Mouse (Mus musculus): ENCODE measurements around the gene Med29. TPM values are rescaled to one million over a fixed set of nuclear protein-coding genes. Genes with fewer than 3 reads are reported as not detected.

Med29 gene
- polyA plus RNA-seq, 1 experiment from 2014 or later, result 46.6 TPM

DNA sequence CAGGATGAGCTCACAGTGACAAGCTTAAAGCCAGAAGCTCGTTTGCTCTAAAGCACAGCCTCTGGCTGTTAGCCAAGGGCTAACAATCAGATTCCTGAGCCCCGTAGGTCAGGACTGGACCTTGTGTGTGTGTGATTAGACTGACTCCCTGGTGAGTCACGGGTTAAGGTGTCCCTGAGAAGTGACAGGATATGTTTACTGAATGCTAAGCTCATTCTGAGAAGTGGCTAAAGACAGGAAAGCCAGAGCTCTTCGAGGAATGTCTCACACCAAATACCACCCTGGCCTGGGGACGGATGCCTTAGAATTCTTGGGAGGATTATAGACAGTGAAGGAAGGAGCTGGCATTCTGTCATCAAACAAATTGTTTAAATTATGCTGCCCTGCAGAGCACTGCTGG is 34.5 kb downstream of the Med29 start:
- Histone ChIP-seq H3K4me3 (no peak overlapping the region), H3K9ac (peak overlapping the region; percentile 18; the same call in 1 of the 2 replicates), H3K9me3 (no peaks in the 10 kb centered on the region), H3K4me1 (peaks cover 14% of the 10 kb centered on the region; the same call in 1 of the 2 replicates), H3K36me3 (replicated peaks) (peaks cover 33% of the 10 kb centered on the region), H3K27ac (peak overlapping the region; percentile 47; the same call in 1 of the 2 replicates), H3K4me2 (no peak overlapping the region), H3K27me3 (replicated peaks) (no peaks in the 10 kb centered on the region)
- ATAC-seq (replicated peaks), result no peak
- 1% methylated on average over 5 of the region's 5 CpGs for WGBS

DNA sequence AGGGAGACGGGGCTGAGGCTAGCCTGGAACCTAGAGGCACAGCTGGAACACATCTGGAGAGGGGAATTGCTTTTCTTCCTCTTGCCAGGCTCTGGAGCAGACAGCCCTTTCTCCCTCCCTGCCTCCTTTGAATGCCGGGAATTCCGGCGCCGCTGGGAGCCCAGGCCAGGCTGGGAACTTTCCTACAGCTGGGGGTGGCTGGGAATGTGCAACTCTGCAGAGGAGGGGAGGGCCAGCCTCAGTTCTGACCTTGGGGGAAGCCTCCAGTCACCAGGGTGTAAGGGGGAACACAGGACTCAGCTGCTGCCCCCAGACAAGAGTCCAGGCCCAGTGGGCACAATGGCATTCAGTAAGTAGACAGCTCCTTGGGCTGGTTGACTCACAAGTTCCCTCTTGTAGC is 35.5 kb downstream of the Med29 start:
- Histone ChIP-seq H3K9ac (no peak overlapping the region), H3K4me3 (no peak overlapping the region), H3K4me2 (no peak overlapping the region), H3K9me3 (no peaks in the 10 kb centered on the region), H3K27ac (peak overlapping the region; percentile 47; the same call in 1 of the 2 replicates), H3K4me1 (peaks cover 15% of the 10 kb centered on the region), H3K36me3 (replicated peaks) (peaks cover 30% of the 10 kb centered on the region), H3K27me3 (replicated peaks) (no peaks in the 10 kb centered on the region)
- under 1% methylated on average over 5 of the region's 5 CpGs for WGBS
- ATAC-seq (replicated peaks), result no peak

DNA sequence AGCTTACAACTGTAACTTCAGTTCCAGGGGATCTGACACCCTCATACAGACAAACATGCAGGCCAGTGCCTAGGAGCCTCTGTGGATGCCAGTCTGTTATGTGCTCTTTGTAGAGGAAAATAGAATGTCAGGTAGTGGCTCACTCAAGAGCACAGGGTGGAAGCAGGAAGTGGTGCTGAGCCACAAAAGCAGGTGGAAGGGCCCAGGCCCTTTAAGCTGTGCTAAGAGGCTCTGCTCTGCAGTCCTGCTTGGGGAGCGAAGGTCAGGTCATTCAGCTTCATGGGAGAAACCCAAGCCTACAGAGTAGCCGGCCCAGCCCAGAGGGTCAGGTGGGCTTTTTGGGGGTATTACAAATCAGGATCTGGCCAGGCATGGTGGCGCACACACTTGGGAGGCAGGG is 37.3 kb downstream of the Med29 start:
- Histone ChIP-seq H3K36me3 (replicated peaks) (peaks cover 22% of the 10 kb centered on the region), H3K4me3 (no peak overlapping the region), H3K4me1 (peaks cover 24% of the 10 kb centered on the region), H3K9me3 (no peaks in the 10 kb centered on the region), H3K27ac (no peak overlapping the region), H3K9ac (no peak overlapping the region), H3K4me2 (no peak overlapping the region), H3K27me3 (replicated peaks) (no peaks in the 10 kb centered on the region)
- 84% methylated on average over 3 of the region's 3 CpGs for WGBS
- ATAC-seq (replicated peaks), result no peak

DNA sequence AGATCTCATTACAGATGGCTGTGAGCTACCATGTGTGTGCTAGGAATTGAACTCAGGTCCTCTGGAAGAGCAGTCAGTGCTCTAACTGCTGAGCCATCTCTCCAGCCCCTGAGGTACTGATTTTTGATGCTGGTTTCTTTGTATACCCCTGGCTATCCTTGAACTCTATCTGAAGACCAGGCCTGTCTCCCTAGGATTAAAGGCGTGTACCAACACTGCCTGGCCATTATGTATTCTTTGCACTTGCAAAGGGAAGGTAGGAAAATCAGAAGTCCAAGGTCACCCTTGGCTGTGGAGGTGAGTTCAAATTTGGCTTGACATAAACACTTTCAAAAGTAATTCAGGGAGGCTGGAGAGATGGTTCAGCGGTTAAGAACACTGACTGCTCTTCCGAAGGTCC is 37.9 kb downstream of the Med29 start:
- Histone ChIP-seq H3K4me3 (no peak overlapping the region), H3K4me2 (no peak overlapping the region), H3K4me1 (peaks cover 30% of the 10 kb centered on the region), H3K36me3 (replicated peaks) (peaks cover 22% of the 10 kb centered on the region), H3K9ac (no peak overlapping the region), H3K27me3 (replicated peaks) (no peaks in the 10 kb centered on the region), H3K9me3 (no peaks in the 10 kb centered on the region), H3K27ac (no peak overlapping the region)
- ATAC-seq (replicated peaks), result no peak
- 95% methylated on average over 3 of the region's 3 CpGs for WGBS

DNA sequence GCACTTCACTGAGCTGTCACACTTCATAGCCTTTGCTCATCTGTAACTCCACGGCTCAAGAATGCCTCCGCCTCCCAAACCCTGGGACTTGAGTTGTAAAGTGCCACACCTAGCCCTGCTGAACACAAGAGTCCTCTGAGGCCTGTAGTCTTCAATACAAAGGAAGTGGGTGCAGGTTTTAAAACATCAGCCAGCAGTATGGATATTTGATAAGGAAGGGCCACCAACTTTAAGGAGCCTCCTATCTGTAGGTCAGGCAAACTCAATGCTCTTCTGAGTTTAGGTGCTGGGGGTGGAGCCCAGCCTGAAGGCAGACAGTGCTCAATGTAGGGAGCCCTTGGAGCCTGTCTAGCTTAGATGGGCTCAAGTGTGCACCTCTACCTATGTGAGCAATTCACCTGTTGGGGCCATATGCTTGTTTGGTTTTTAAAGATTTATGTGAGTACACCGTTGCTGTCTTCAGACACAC is 38.4 kb downstream of the Med29 start:
- Histone ChIP-seq H3K4me2 (no peak overlapping the region), H3K36me3 (replicated peaks) (peaks cover 22% of the 10 kb centered on the region), H3K9me3 (no peaks in the 10 kb centered on the region), H3K4me3 (no peak overlapping the region), H3K9ac (no peak overlapping the region), H3K27me3 (replicated peaks) (no peaks in the 10 kb centered on the region), H3K4me1 (peaks cover 30% of the 10 kb centered on the region), H3K27ac (no peak overlapping the region)
- 85% methylated on average over 3 of the region's 3 CpGs for WGBS
- no peak for ATAC-seq (replicated peaks)

DNA sequence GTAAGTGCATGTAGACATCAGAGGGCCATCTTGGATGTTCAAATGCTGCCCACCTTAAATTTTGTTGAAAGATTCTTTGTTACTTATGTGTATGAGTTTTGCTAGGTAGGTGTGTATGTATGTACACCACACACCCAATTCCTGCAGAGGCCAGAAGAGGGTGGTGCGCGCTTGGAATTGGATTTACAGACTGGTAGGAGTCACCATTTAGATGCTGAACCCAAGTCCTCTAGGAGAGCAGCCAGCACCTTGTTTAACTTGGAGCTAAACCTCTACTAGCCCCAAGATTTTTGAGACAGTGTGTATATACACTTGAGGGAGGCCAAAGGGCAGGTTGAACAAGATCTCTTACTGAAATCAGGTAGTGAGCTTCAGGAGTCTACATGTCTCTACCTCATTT is 39.2 kb downstream of the Med29 start:
- Histone ChIP-seq H3K27ac (no peak overlapping the region), H3K9me3 (no peaks in the 10 kb centered on the region), H3K4me3 (no peak overlapping the region), H3K27me3 (replicated peaks) (no peaks in the 10 kb centered on the region), H3K4me1 (peaks cover 24% of the 10 kb centered on the region), H3K36me3 (replicated peaks) (peaks cover 22% of the 10 kb centered on the region), H3K4me2 (no peak overlapping the region), H3K9ac (no peak overlapping the region)
- no peak for ATAC-seq (replicated peaks)
- 100% methylated on average over 2 of the region's 2 CpGs for WGBS

DNA sequence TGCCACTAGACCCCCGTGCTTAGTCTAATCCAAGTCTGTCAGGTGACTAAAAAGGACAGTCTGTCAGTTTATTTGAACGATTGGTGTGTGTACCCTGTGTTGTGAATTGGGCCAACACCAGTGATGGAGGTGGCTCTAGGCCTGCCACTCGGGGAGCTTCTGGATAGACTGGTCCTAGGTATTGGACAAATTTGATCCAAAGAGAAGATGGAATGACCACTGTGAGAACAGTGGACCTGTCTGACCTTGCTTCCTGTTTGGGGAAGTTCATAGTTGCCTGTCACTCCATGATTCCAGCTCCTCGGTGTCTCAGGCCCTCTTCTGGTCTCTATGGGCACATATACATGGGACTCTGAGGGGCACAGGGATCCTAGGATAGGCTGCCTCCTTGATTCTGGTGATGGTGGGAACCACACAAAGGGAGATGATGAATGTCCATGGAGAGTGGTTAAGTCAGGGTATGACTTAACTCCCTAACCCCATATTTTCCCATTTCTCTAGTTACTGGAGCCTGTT is 40.8 kb downstream of the Med29 start:
- no peak for ATAC-seq (replicated peaks)
- 45% methylated on average over 4 of the region's 4 CpGs for WGBS
- Histone ChIP-seq H3K4me1 (peaks cover 17% of the 10 kb centered on the region), H3K9me3 (no peaks in the 10 kb centered on the region), H3K27ac (no peak overlapping the region), H3K4me2 (peak overlapping the region; percentile 96), H3K4me3 (peak overlapping the region; percentile 94), H3K27me3 (replicated peaks) (no peaks in the 10 kb centered on the region), H3K36me3 (replicated peaks) (peaks cover 22% of the 10 kb centered on the region), H3K9ac (peak overlapping the region; percentile 97)

DNA sequence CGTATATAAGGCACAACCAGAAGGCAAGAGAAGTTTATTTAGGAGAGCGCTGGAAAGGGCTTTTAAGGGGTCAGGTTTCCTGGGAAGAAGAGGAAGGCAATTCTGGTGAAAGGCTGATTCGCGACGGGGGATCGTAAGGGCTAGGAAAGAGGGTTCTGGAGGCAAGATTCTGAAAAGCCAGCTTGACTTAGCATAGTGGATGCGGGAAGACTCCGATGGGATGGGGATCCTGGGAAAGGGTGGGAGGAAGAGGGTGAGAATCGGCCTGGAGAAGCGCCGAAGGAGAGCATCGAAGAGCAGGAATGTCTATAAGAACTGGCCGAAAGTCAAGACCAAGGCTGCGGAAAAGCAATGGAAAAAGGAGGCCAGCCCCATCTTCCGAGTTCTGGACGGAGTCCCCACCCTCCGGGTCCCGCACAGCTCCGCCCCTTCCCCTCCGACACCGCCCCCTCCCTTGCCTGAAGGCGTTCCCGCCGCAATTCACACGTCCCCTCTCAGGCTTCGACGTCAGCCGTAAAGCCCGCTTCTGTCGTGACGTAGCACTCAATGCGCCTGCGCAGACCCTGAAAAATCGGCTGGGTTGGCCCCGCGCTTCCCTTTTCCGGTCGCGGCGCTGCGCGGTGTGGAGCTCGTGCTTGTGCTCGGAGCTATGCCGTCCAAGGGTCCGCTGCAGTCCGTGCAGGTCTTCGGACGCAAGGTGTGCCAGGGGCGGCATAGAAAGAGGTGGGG is 42.2 kb downstream of the Med29 start, which contains the start of gene Rps16:
Rps16 (plus strand) TSS at position 498 of the 729 bp plus-strand sequence.
- under 1% methylated on average over 49 of the region's 50 CpGs for WGBS
- H3K27me3 ChIP-seq (replicated peaks), result no peaks in the 10 kb centered on the region
- ATAC-seq (replicated peaks), result peak; percentile 93
- peak within 1 kb of the TSS; percentile 86 for H3K27ac ChIP-seq
- no peaks in the 10 kb centered on the region for H3K9me3 ChIP-seq
- peaks cover 22% of the 10 kb centered on the region for H3K36me3 ChIP-seq (replicated peaks)
- H3K4me1 ChIP-seq, result peaks cover 17% of the 10 kb centered on the region
- H3K9ac ChIP-seq, result peak within 1 kb of the TSS; percentile 97
- H3K4me3 ChIP-seq, result peak within 1 kb of the TSS; percentile 94
- peak within 1 kb of the TSS; percentile 96 for H3K4me2 ChIP-seq

DNA sequence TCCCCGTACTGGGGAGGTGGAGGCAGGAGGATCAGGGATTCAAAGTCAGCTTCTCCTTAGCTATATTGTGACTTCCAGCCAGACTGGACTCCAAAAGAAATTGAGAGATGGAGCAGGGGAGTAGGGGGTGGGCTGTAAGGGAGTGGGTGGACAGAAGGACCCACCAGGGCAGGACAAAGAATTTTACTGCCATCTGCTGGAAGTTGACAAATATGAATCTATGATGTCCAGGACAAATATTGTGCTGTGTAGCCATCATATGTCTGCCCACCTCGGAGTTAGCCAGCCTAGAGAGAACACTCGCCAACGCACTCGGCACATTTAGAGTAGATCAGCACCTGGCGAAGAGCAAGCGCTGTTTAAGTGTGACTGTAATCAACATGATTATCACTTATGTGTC is 43.9 kb downstream of the Med29 start:
- H3K4me1 ChIP-seq, result peaks cover 17% of the 10 kb centered on the region
- H3K4me3 ChIP-seq, result no peak overlapping the region
- H3K27ac ChIP-seq, result no peak overlapping the region
- ATAC-seq (replicated peaks), result no peak
- no peak overlapping the region for H3K4me2 ChIP-seq
- H3K36me3 ChIP-seq (replicated peaks), result peaks cover 7% of the 10 kb centered on the region
- no peak overlapping the region for H3K9ac ChIP-seq
- no peaks in the 10 kb centered on the region for H3K27me3 ChIP-seq (replicated peaks)
- 86% methylated on average over 7 of the region's 7 CpGs for WGBS
- H3K9me3 ChIP-seq, result no peaks in the 10 kb centered on the region

DNA sequence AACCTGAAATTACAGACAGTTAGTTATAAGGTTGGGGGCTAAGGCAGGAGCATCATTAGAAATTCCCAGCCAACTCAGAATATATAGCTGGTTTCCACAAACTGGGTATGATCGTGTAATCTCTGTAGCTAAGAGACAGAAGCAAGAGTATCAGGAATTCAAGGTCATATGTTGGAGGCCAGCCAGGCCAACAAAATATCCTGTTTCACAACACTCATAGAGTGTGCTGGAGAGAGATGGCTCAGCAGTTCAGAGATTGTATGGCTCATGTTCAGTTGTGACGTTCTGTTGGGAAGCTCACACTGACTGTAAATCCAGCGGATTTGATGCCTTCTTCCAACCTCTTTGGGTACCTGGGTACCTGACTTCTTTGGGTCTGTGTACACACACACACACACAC is 44.8 kb downstream of the Med29 start:
- Histone ChIP-seq H3K9ac (no peak overlapping the region), H3K36me3 (replicated peaks) (no peaks in the 10 kb centered on the region; the same call in 1 of the 2 replicates), H3K4me3 (no peak overlapping the region), H3K27ac (no peak overlapping the region), H3K4me1 (peaks cover 17% of the 10 kb centered on the region), H3K9me3 (no peaks in the 10 kb centered on the region), H3K27me3 (replicated peaks) (no peaks in the 10 kb centered on the region), H3K4me2 (no peak overlapping the region)
- WGBS, result 85% methylated on average over 3 of the region's 3 CpGs
- ATAC-seq (replicated peaks), result no peak

DNA sequence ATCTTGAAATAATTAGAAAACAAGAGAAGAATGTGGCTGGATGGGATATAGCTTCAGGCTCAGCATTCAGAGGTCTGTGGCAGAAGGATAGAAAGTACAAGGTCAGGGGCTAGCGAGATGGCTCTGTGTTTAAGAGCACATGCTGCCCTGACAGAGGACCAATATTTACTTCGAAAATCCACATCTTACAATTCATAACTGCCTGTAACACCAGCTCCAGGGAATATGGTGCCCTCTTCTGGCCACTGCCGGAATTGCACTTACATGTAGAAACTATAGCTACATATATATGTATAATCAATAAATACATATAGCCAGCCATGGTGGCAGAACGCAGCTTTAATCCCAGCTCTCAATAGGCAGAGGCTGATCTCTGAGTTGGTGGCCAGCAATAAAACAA is 47.9 kb downstream of the Med29 start:
- no peaks in the 10 kb centered on the region for H3K27me3 ChIP-seq (replicated peaks)

DNA sequence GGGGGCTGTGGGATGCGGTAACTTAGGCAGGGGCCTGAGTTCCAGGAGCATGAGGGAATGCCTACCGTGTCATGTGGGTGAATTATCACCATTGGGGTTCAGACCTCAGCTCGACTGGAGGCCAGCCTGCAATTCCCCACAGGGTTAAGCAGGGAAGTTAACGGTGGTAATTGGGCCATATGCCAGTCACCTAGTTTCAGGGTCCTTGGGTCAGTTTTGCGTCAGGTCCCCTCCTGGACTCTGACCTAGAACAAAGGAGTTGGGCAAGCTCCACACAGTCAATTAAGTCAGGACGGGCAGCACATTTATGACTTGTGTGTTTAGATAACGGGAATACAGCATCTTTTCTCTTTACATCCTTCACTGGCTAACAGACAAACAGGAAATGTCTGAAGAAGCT is 51.1 kb downstream of the Med29 start:
- Histone ChIP-seq H3K4me3 (no peak overlapping the region), H3K27ac (no peak overlapping the region), H3K9me3 (no peaks in the 10 kb centered on the region), H3K4me1 (peaks cover 20% of the 10 kb centered on the region), H3K27me3 (replicated peaks) (no peaks in the 10 kb centered on the region), H3K9ac (no peak overlapping the region), H3K4me2 (no peak overlapping the region), H3K36me3 (replicated peaks) (no peaks in the 10 kb centered on the region)
- ATAC-seq (replicated peaks), result no peak
- 64% methylated on average over 7 of the region's 7 CpGs for WGBS

More for the DNA sequence above, 47.9 kb downstream of the Med29 start:
- Histone ChIP-seq H3K4me2 (no peak overlapping the region), H3K36me3 (replicated peaks) (no peaks in the 10 kb centered on the region), H3K9ac (no peak overlapping the region), H3K4me1 (peaks cover 2% of the 10 kb centered on the region; the same call in 1 of the 2 replicates), H3K9me3 (no peaks in the 10 kb centered on the region), H3K4me3 (no peak overlapping the region), H3K27ac (no peak overlapping the region)
- ATAC-seq (replicated peaks), result no peak
- WGBS, result under 1% methylated on average over 4 of the region's 4 CpGs

All from midbrain, embryonic 15.5 days (tissue).